Mouse (Mus musculus) ES-Bruce4 (cell line): Measurements from ENCODE around the gene Gm17078. TPM values are rescaled to one million over a fixed set of nuclear protein-coding genes. Genes with fewer than 3 reads are reported as not detected.
"Not testable (repeated sequence)": the region's sequence is repeated elsewhere in the genome, so short reads cannot be mapped to it uniquely, and the experiment has no call there.

Experiments
- H3K27ac ChIP-seq: 2 replicates; pipeline ENCODE4 v1.5.1; 2012; ENCODE audit warnings: low read length, inconsistent platforms; ENCODE audit not compliant: insufficient read depth
- H3K27me3 ChIP-seq: 2 replicates; pipeline ENCODE4 v1.6.1; 2012; ENCODE audit warnings: mild to moderate bottlenecking, low read length, inconsistent platforms; ENCODE audit not compliant: control insufficient read depth, poor library complexity, insufficient read depth, severe bottlenecking
- H3K36me3 ChIP-seq: 2 replicates; pipeline ENCODE4 v1.6.1; 2012; ENCODE audit warnings: inconsistent platforms, mild to moderate bottlenecking, low read length, moderate library complexity; ENCODE audit not compliant: control insufficient read depth, poor library complexity, insufficient read depth, severe bottlenecking
- H3K4me1 ChIP-seq: one replicate; pipeline ENCODE4 v1.8.1; 2011; ENCODE audit warnings: low read length; ENCODE audit not compliant: control insufficient read depth, insufficient read depth
- H3K4me3 ChIP-seq: 2 replicates; pipeline ENCODE4 v1.5.1; 2011; ENCODE audit warnings: low read depth, mild to moderate bottlenecking, low read length
- H3K9ac ChIP-seq: 2 replicates; pipeline ENCODE4 v1.6.1; 2012; ENCODE audit warnings: low read depth, mild to moderate bottlenecking, inconsistent platforms; ENCODE audit not compliant: poor library complexity, severe bottlenecking
- H3K9me3 ChIP-seq: replicated peaks from 2 replicates; pipeline ENCODE4 v1.6.1; 2012; ENCODE audit warnings: mild to moderate bottlenecking, low read length, inconsistent platforms; ENCODE audit not compliant: control insufficient read depth, poor library complexity, insufficient read depth, severe bottlenecking
- CTCF ChIP-seq: IDR thresholded peaks from one replicate; pipeline ENCODE4 v1.8.1; 2011; ENCODE audit warnings: low read depth, low read length
- EP300 ChIP-seq: IDR thresholded peaks from 2 replicates; pipeline ENCODE4 v1.6.1; 2011; ENCODE audit warnings: low read depth, low read length; ENCODE audit not compliant: insufficient read depth
- POLR2A ChIP-seq: IDR thresholded peaks from one replicate; pipeline ENCODE4 v1.8.1; 2011; ENCODE audit warnings: low read length; ENCODE audit not compliant: insufficient read depth
- polyA plus RNA-seq: library from polyadenylated mRNA; stranded (reverse); fragments of >200 nt; gene quantifications from 2 replicates; pipeline ENCODE4 v1.2.4, GENCODE M21; 2011; ENCODE audit warnings: low read depth; ENCODE audit not compliant: missing spikeins, insufficient read depth, insufficient read length

Gene Gm17078
- polyA plus RNA-seq = not detected in 2 replicates

DNA sequence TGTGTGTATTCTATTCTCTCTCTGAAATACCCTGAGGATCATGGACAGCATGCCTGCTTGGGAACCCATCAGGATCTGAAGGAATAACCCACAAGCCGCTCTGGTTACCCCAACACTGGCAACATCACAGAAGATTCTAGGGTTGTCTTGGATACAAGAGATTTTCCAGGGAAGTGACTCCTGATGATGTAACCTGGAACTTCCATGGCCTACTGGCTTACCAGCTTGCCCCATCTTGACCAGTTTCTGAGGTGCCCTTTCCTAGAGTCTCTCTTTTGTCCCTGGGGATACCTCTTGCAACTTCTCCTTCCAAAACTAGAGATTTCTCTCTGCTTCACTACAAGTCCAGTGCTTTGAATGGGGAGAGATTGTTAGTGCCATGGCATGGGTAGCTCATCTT lies at the start of gene Gm17078:
Gene Gm17078 (minus strand): TSS at position 101 of the 400 bp plus-strand sequence.
- no peaks in the 10 kb centered on the region for H3K27me3 ChIP-seq
- TF ChIP-seq POLR2A (no peak), EP300 (no peak), CTCF (no peak)

DNA sequence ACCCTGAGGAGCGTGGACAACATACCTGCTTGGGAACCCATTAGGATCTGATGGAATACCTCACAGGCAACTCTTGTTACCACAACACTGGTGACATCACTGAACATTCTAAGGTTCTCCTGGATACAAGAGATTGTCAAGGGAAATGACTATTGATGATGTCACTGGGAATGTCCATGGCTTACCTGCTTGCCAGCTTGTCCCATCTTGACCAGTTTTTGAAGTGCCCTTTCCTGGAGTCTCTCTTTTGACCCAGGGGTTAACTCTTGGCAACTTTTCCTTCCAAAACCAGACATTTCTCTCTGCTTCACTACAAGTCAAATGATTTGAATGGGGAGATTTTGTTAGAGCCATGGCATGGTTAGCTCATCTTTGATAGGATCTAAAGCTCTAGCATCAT lies 24.5 kb upstream of the Gm17078 start, which contains the start of gene Gm4181:
Gene Gm4181 (minus strand): TSS at position 101 of the 400 bp plus-strand sequence.
- H3K27me3 ChIP-seq, H3K27ac ChIP-seq, H3K4me3 ChIP-seq, H3K4me1 ChIP-seq, H3K9me3 ChIP-seq, H3K9ac ChIP-seq, H3K36me3 ChIP-seq: not testable (repeated sequence)

More for the DNA sequence above, at the start of gene Gm17078:
- Histone ChIP-seq H3K9me3 (no peaks in the 10 kb centered on the region), H3K4me3 (no peak within 1 kb of the TSS), H3K27ac (no peak within 1 kb of the TSS), H3K4me1 (no peaks in the 10 kb centered on the region), H3K9ac (no peak within 1 kb of the TSS), H3K36me3 (no peaks in the 10 kb centered on the region)

DNA sequence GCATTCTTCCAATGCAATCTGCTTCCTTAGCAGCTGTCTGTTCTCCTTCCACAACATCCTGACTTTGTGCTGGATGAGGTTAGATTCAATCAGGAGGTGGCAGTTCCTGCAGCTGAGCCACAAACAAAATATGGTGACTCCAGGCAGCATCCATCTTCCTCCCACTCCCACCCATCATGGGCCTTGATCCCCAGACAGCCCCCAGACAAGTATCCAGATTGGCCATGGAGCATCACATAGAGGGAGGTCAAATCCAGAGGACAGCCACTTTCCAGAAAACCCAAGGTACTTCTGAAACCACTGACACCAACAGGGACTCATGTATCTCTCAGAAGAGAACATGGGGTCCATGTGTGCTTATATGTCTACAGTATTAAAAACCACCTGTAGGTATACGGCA lies 21.3 kb upstream of the Gm17078 start:
- not testable (repeated sequence) for H3K4me3 ChIP-seq, H3K9me3 ChIP-seq, H3K4me1 ChIP-seq, H3K27ac ChIP-seq, H3K27me3 ChIP-seq, H3K9ac ChIP-seq, H3K36me3 ChIP-seq

DNA sequence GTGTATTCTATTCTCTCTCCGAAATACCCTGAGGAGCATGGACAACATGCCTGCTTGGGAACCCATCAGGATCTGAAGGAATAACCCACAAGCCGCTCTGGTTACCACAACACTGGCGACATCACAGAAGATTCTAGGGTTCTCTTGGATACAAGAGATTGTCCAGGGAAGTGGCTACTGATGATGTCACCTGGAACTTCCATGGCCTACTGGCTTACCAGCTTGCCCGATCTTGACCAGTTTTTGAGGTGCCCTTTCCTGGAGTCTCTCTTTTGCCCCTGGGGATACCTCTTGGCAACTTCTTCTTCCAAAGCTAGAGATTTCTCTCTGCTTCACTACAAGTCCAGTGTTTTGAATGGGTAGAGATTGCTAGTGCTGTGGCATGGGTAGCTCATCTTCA lies 19.1 kb downstream of the Gm17078 start, which contains the start of gene Gm17174:
Gene Gm17174 (minus strand): TSS at position 101 of the 400 bp plus-strand sequence.
- not testable (repeated sequence) for H3K4me1 ChIP-seq, H3K4me3 ChIP-seq, H3K36me3 ChIP-seq, H3K9ac ChIP-seq, H3K27ac ChIP-seq, H3K9me3 ChIP-seq, H3K27me3 ChIP-seq

DNA sequence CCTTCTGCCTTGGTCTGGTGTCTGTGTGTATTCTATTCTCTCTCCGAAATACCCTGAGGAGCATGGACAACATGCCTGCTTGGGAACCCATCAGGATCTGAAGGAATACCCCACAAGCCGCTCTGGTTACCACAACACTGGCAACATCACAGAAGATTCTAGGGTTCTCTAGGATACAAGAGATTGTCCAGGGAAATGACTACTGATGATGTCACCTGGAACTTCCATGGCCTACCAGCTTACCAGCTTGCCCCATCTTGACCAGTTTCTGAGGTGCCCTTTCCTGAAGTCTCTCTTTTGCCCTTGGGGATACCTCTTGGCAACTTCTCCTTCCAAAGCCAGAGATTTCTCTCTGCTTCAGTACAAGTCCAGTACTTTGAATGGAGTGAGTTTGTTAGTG lies 37.1 kb downstream of the Gm17078 start, which contains the start of gene Gm17175:
Gene Gm17175 (minus strand): TSS at position 101 of the 400 bp plus-strand sequence.
- H3K27ac ChIP-seq, H3K27me3 ChIP-seq, H3K36me3 ChIP-seq, H3K4me3 ChIP-seq, H3K9me3 ChIP-seq, H3K4me1 ChIP-seq, H3K9ac ChIP-seq: not testable (repeated sequence)

Other genes with a start within 250 kb of the Gm17078 start
- not detected in 2 replicates for gene Gm7247, start 249.6 kb downstream of the Gm17078 start, polyA plus RNA-seq
- not detected in 2 replicates for gene Vmn2r88, start 200.5 kb downstream of the Gm17078 start, polyA plus RNA-seq
- 0.12 TPM in 1 of 2 replicates, not detected in the other for gene Vmn2r89, start 159.5 kb downstream of the Gm17078 start, polyA plus RNA-seq
- gene Gm5622, start 58.5 kb downstream of the Gm17078 start, polyA plus RNA-seq = not detected in 2 replicates
- gene Gm17175, start 37.2 kb downstream of the Gm17078 start, polyA plus RNA-seq = not detected in 2 replicates
- not detected in 2 replicates for gene Gm17174, start 19.2 kb downstream of the Gm17078 start, polyA plus RNA-seq
- not detected in 2 replicates for gene Gm4181, start 24.4 kb upstream of the Gm17078 start, polyA plus RNA-seq
- not detected in 2 replicates for gene Gm17079, start 84.2 kb upstream of the Gm17078 start, polyA plus RNA-seq
- gene Gm5800, start 105.9 kb upstream of the Gm17078 start, polyA plus RNA-seq = not detected in 2 replicates
- gene Ang4, start 162.3 kb upstream of the Gm17078 start, polyA plus RNA-seq = not detected in 2 replicates
- gene AY358078, start 188.7 kb upstream of the Gm17078 start, polyA plus RNA-seq = not detected in 2 replicates
- not detected in 2 replicates for gene Ear6, start 242.4 kb upstream of the Gm17078 start, polyA plus RNA-seq